Mouse (Mus musculus): Measurements from ENCODE around the gene Rilpl1. TPM values are rescaled to one million over a fixed set of nuclear protein-coding genes. Genes with fewer than 3 reads are reported as not detected.

Gene Rilpl1
- polyA plus RNA-seq, 1 experiment from 2014 or later, result 27.7 TPM

- 83% methylated on average over 4 of the region's 4 CpGs for WGBS
- ATAC-seq (replicated peaks; ENCODE audit: extremely low read depth, insufficient read depth, low FRiP score), result no peak
- peaks cover 19% of the 10 kb centered on the region; the same call in 1 of the 2 replicates for H3K36me3 ChIP-seq (ENCODE audit: control insufficient read depth, insufficient read depth)
- H3K4me2 ChIP-seq (ENCODE audit: low read depth, low read length), result no peak overlapping the region
- H3K9me3 ChIP-seq (replicated peaks; ENCODE audit: control insufficient read depth, low read length), result 0 out of 2 replicates have a peak, but pooled peaks cover 3% of the 10 kb centered on the region
- H3K27me3 ChIP-seq (ENCODE audit: control insufficient read depth, insufficient read depth, low read length), result no peaks in the 10 kb centered on the region
- no peak overlapping the region for H3K4me3 ChIP-seq (ENCODE audit: low read length)
- H3K4me1 ChIP-seq (ENCODE audit: control insufficient read depth, insufficient read depth, low read length), result 0 out of 2 replicates have a peak, but pooled peaks cover 2% of the 10 kb centered on the region
- H3K27ac ChIP-seq (ENCODE audit: low read length), result no peak overlapping the region
- no peak overlapping the region for H3K9ac ChIP-seq (ENCODE audit: low read length)
Observed at GRCm38 (mm10) chr5:124521588-124521987, 9.6 kb downstream of the Rilpl1 start.

DNA sequence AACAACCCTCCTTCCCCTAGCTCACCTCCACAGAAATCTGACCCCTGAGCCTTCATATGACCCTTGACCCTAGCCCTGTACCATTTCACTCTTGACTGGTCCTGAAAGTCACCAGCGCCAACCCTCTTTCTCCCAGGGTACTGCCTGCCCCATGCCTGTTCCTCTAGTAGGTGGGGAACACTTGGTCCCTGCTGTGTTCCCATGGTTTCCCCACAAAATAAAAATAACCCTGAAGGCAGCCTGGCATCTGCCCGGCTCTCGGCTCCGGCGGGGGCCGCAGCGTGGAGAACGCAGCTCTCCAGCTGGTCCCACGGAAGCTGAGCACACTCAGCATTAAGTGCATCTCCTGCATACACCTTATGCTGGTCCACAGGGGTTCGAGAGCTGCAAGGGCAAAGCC, 12.5 kb downstream of the Rilpl1 start:
- Histone ChIP-seq H3K9ac (ENCODE audit: low read length) (no peak overlapping the region), H3K9me3 (replicated peaks; ENCODE audit: control insufficient read depth, low read length) (0 out of 2 replicates have a peak, but pooled peaks cover 3% of the 10 kb centered on the region), H3K4me1 (ENCODE audit: control insufficient read depth, insufficient read depth, low read length) (no peaks in the 10 kb centered on the region), H3K4me2 (ENCODE audit: low read depth, low read length) (no peak overlapping the region), H3K27ac (ENCODE audit: low read length) (no peak overlapping the region), H3K27me3 (ENCODE audit: control insufficient read depth, insufficient read depth, low read length) (no peaks in the 10 kb centered on the region), H3K4me3 (ENCODE audit: low read length) (no peak overlapping the region), H3K36me3 (ENCODE audit: control insufficient read depth, insufficient read depth) (peaks cover 32% of the 10 kb centered on the region)
- 85% methylated on average over 10 of the region's 10 CpGs for WGBS
- no peak for ATAC-seq (replicated peaks; ENCODE audit: extremely low read depth, insufficient read depth, low FRiP score)

DNA sequence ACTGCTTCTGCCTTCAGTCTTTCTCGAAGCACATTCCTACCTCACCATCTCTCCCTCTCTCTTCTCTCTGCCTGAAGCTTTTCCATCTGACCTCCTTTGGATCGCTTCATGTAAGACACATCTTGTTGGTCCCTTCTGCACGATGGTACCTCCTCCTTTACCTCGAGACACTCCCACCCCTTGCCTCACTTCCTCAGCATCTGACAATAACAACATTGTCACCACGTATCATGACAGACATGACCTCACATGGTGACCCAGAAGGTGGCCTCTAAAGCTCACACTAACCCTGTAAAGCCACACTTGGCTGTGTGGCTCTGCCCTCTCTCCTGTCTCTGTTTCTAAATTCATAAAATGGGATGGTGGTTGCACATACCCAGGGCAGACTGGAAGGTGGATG, 15.4 kb downstream of the Rilpl1 start:
- Histone ChIP-seq H3K4me3 (ENCODE audit: low read length) (no peak overlapping the region), H3K9ac (ENCODE audit: low read length) (no peak overlapping the region), H3K4me2 (ENCODE audit: low read depth, low read length) (no peak overlapping the region), H3K9me3 (replicated peaks; ENCODE audit: control insufficient read depth, low read length) (no peaks in the 10 kb centered on the region), H3K27me3 (ENCODE audit: control insufficient read depth, insufficient read depth, low read length) (no peaks in the 10 kb centered on the region), H3K4me1 (ENCODE audit: control insufficient read depth, insufficient read depth, low read length) (no peaks in the 10 kb centered on the region), H3K27ac (ENCODE audit: low read length) (no peak overlapping the region), H3K36me3 (ENCODE audit: control insufficient read depth, insufficient read depth) (peaks cover 32% of the 10 kb centered on the region)
- no peak for ATAC-seq (replicated peaks; ENCODE audit: extremely low read depth, insufficient read depth, low FRiP score)
- 72% methylated on average over 5 of the region's 5 CpGs for WGBS

GRCm38 (mm10) chr5:124510536-124511050, 20.6 kb downstream of the Rilpl1 start:
- Histone ChIP-seq H3K9ac (ENCODE audit: low read length) (no peak overlapping the region), H3K4me3 (ENCODE audit: low read length) (no peak overlapping the region), H3K27ac (ENCODE audit: low read length) (peak overlapping the region; percentile 86), H3K9me3 (replicated peaks; ENCODE audit: control insufficient read depth, low read length) (no peaks in the 10 kb centered on the region), H3K27me3 (ENCODE audit: control insufficient read depth, insufficient read depth, low read length) (no peaks in the 10 kb centered on the region), H3K4me2 (ENCODE audit: low read depth, low read length) (no peak overlapping the region), H3K36me3 (ENCODE audit: control insufficient read depth, insufficient read depth) (peaks cover 25% of the 10 kb centered on the region), H3K4me1 (ENCODE audit: control insufficient read depth, insufficient read depth, low read length) (peaks cover 23% of the 10 kb centered on the region)
- ATAC-seq (replicated peaks; ENCODE audit: extremely low read depth, insufficient read depth, low FRiP score), result no peak
- WGBS, result 79% methylated on average over 10 of the region's 10 CpGs

DNA sequence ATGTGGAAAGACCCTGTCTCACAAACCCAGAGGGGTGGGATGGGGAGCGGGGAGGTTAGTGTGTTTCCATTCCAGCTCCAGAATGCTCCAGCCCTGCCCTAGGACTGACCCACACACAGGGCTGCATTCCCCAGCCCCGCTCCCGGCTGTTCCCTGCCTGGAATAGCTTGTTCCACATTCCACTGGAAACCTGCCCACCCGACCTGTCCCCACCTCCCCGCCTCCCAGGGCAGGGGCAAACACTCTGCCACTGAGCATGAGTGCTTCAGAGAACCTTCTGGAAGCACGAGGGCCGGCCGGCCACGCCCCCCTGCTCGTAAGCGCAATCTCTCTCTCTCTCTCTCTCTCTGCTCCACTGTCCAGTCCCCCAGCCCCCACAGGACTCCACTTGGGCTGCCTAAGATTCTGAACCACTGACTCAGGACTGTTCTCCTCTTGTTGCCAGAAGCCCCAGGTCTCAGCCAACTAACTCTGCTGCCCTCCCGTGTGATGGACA, 21.4 kb downstream of the Rilpl1 start:
- Histone ChIP-seq H3K4me1 (ENCODE audit: control insufficient read depth, insufficient read depth, low read length) (peaks cover 23% of the 10 kb centered on the region), H3K4me2 (ENCODE audit: low read depth, low read length) (peak overlapping the region; percentile 29; the same call in 1 of the 2 replicates), H3K9me3 (replicated peaks; ENCODE audit: control insufficient read depth, low read length) (no peaks in the 10 kb centered on the region), H3K36me3 (ENCODE audit: control insufficient read depth, insufficient read depth) (peaks cover 23% of the 10 kb centered on the region), H3K27ac (ENCODE audit: low read length) (peak overlapping the region; percentile 86), H3K9ac (ENCODE audit: low read length) (0 out of 2 replicates have a peak overlapping the region, but pooled peaks have one; percentile 22), H3K4me3 (ENCODE audit: low read length) (no peak overlapping the region), H3K27me3 (ENCODE audit: control insufficient read depth, insufficient read depth, low read length) (no peaks in the 10 kb centered on the region)
- ATAC-seq (replicated peaks; ENCODE audit: extremely low read depth, insufficient read depth, low FRiP score), result peak; percentile 93
- 30% methylated on average over 12 of the region's 12 CpGs for WGBS

GRCm38 (mm10) chr5:124509200-124509599, 22.0 kb downstream of the Rilpl1 start:
- Histone ChIP-seq H3K36me3 (ENCODE audit: control insufficient read depth, insufficient read depth) (peaks cover 20% of the 10 kb centered on the region), H3K9me3 (replicated peaks; ENCODE audit: control insufficient read depth, low read length) (no peaks in the 10 kb centered on the region), H3K9ac (ENCODE audit: low read length) (0 out of 2 replicates have a peak overlapping the region, but pooled peaks have one; percentile 22), H3K4me1 (ENCODE audit: control insufficient read depth, insufficient read depth, low read length) (peaks cover 23% of the 10 kb centered on the region), H3K27ac (ENCODE audit: low read length) (peak overlapping the region; percentile 86), H3K4me3 (ENCODE audit: low read length) (no peak overlapping the region), H3K27me3 (ENCODE audit: control insufficient read depth, insufficient read depth, low read length) (no peaks in the 10 kb centered on the region), H3K4me2 (ENCODE audit: low read depth, low read length) (peak overlapping the region; percentile 29; the same call in 1 of the 2 replicates)
- no peak for ATAC-seq (replicated peaks; ENCODE audit: extremely low read depth, insufficient read depth, low FRiP score)
- WGBS, result 89% methylated on average over 6 of the region's 6 CpGs

- no peak overlapping the region for H3K4me3 ChIP-seq (ENCODE audit: low read length)
- ATAC-seq (replicated peaks; ENCODE audit: extremely low read depth, insufficient read depth, low FRiP score), result no peak
- 55% methylated on average over 10 of the region's 10 CpGs for WGBS
- H3K27ac ChIP-seq (ENCODE audit: low read length), result peak overlapping the region; percentile 26; the same call in 1 of the 2 replicates
- no peaks in the 10 kb centered on the region for H3K27me3 ChIP-seq (ENCODE audit: control insufficient read depth, insufficient read depth, low read length)
- H3K9me3 ChIP-seq (replicated peaks; ENCODE audit: control insufficient read depth, low read length), result no peaks in the 10 kb centered on the region
- peaks cover 13% of the 10 kb centered on the region; the same call in 1 of the 2 replicates for H3K36me3 ChIP-seq (ENCODE audit: control insufficient read depth, insufficient read depth)
- no peak overlapping the region for H3K4me2 ChIP-seq (ENCODE audit: low read depth, low read length)
- H3K9ac ChIP-seq (ENCODE audit: low read length), result no peak overlapping the region
- peaks cover 23% of the 10 kb centered on the region for H3K4me1 ChIP-seq (ENCODE audit: control insufficient read depth, insufficient read depth, low read length)
Observed at GRCm38 (mm10) chr5:124506731-124507359, 24.3 kb downstream of the Rilpl1 start.

DNA sequence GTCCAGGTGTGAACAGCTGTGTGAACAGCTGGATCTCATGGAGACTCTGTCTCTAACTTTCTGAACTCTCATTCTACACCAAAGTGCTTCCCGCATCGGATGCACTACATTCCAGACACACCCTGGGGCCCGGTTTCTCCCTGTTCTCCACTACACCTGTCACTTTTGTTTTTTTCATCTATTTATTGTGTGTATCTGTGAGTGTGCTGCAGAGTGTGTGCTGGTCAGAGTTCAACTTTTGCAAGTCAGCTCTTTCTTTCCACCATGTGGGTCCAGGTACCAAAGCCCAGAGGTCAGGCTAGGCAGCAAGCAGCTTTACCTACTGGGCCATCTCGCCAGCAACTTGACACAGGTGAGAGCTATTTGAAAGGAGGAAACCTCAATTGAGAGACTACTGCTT, 26.0 kb downstream of the Rilpl1 start:
- Histone ChIP-seq H3K36me3 (ENCODE audit: control insufficient read depth, insufficient read depth) (peaks cover 24% of the 10 kb centered on the region), H3K4me3 (ENCODE audit: low read length) (no peak overlapping the region), H3K9ac (ENCODE audit: low read length) (no peak overlapping the region), H3K27ac (ENCODE audit: low read length) (no peak overlapping the region), H3K4me2 (ENCODE audit: low read depth, low read length) (no peak overlapping the region), H3K27me3 (ENCODE audit: control insufficient read depth, insufficient read depth, low read length) (no peaks in the 10 kb centered on the region), H3K4me1 (ENCODE audit: control insufficient read depth, insufficient read depth, low read length) (peaks cover 18% of the 10 kb centered on the region), H3K9me3 (replicated peaks; ENCODE audit: control insufficient read depth, low read length) (no peaks in the 10 kb centered on the region)
- 90% methylated on average over 4 of the region's 4 CpGs for WGBS
- no peak for ATAC-seq (replicated peaks; ENCODE audit: extremely low read depth, insufficient read depth, low FRiP score)

- no peak overlapping the region for H3K4me3 ChIP-seq (ENCODE audit: low read length)
- H3K36me3 ChIP-seq (ENCODE audit: control insufficient read depth, insufficient read depth), result peaks cover 21% of the 10 kb centered on the region
- H3K27me3 ChIP-seq (ENCODE audit: control insufficient read depth, insufficient read depth, low read length), result no peaks in the 10 kb centered on the region
- no peak overlapping the region for H3K27ac ChIP-seq (ENCODE audit: low read length)
- 61% methylated on average over 14 of the region's 14 CpGs for WGBS
- no peak for ATAC-seq (replicated peaks; ENCODE audit: extremely low read depth, insufficient read depth, low FRiP score)
- peaks cover 11% of the 10 kb centered on the region for H3K4me1 ChIP-seq (ENCODE audit: control insufficient read depth, insufficient read depth, low read length)
- no peak overlapping the region for H3K4me2 ChIP-seq (ENCODE audit: low read depth, low read length)
- no peaks in the 10 kb centered on the region for H3K9me3 ChIP-seq (replicated peaks; ENCODE audit: control insufficient read depth, low read length)
- no peak overlapping the region for H3K9ac ChIP-seq (ENCODE audit: low read length)
Observed at GRCm38 (mm10) chr5:124503742-124504141, 27.4 kb downstream of the Rilpl1 start.
